Mouse (Mus musculus) CH12.LX (cell line): ENCODE data around the gene Cep104. TPM values are rescaled to one million over a fixed set of nuclear protein-coding genes. Genes with fewer than 3 reads are reported as not detected.

Source experiments
- DNase-seq: peaks from one replicate; pipeline ENCODE4 v3.0.0-alpha.2; 2013; ENCODE audit errors: extremely low read depth
- H3K27ac ChIP-seq: 2 replicates; pipeline ENCODE4 v1.5.1; 2012; ENCODE audit warnings: low read depth, mild to moderate bottlenecking, control low read depth, moderate library complexity; ENCODE audit not compliant: insufficient read depth
- H3K27me3 ChIP-seq: replicated peaks from 2 replicates; pipeline ENCODE3; 2012; ENCODE audit warnings: inconsistent platforms
- H3K36me3 ChIP-seq, 2 experiments: replicated peaks in 1 of 2; 2 replicates each; pipeline versions ENCODE3 to v1.6.1; 2012; ENCODE audit warnings: inconsistent platforms in 1 of 2, low read length in 1 of 2, mild to moderate bottlenecking in 1 of 2, mixed read lengths in 1 of 2, moderate library complexity in 1 of 2; ENCODE audit not compliant: control insufficient read depth in 1 of 2, insufficient read depth in 1 of 2
- H3K4me1 ChIP-seq, 2 experiments: 2 replicates each; pipeline ENCODE4 v1.6.1; 2012; ENCODE audit warnings: inconsistent platforms in 1 of 2, moderate library complexity in 1 of 2; ENCODE audit not compliant: insufficient read depth in 2 of 2, control insufficient read depth in 1 of 2
- H3K4me2 ChIP-seq: 2 replicates; pipeline ENCODE4 v1.6.1; 2012; ENCODE audit warnings: low read depth, mild to moderate bottlenecking, control low read depth; ENCODE audit not compliant: poor library complexity, insufficient read depth, severe bottlenecking
- H3K4me3 ChIP-seq, 3 experiments: fragments of 150-350 bp in 1 of 3; sonication (generic) in 1 of 3; replicated peaks in 1 of 3; 2 replicates each; pipeline versions ENCODE3 to v1.5.1; 2011 to 2012; ENCODE audit warnings: low read depth in 2 of 3, low read length in 2 of 3, mild to moderate bottlenecking in 2 of 3, moderate library complexity in 2 of 3, control low read depth in 1 of 3, improper control_type of control experiment in 1 of 3, inconsistent platforms in 1 of 3, mixed read lengths in 1 of 3; ENCODE audit not compliant: poor library complexity in 1 of 3
- H3K79me2 ChIP-seq: replicated peaks from 2 replicates; pipeline ENCODE4 v1.6.1; 2012; ENCODE audit warnings: mild to moderate bottlenecking, moderate library complexity; ENCODE audit not compliant: control insufficient read depth, poor library complexity, insufficient read depth, severe bottlenecking; ENCODE audit errors: extremely low read depth
- H3K9ac ChIP-seq: 2 replicates; pipeline ENCODE4 v1.6.1; 2012; ENCODE audit warnings: low read depth, mild to moderate bottlenecking, control low read depth, moderate library complexity; ENCODE audit not compliant: insufficient read depth
- H3K9me3 ChIP-seq: replicated peaks from 2 replicates; pipeline ENCODE3; 2012; ENCODE audit warnings: low read length, inconsistent platforms, mixed read lengths
- BHLHE40 ChIP-seq: IDR thresholded peaks from 2 replicates; pipeline ENCODE4 v1.6.1; 2011; ENCODE audit warnings: mild to moderate bottlenecking, low read depth, low read length, improper control_type of control experiment
- CHD1 ChIP-seq: IDR thresholded peaks from 2 replicates; pipeline ENCODE4 v1.6.1; 2012; ENCODE audit warnings: low read depth, low read length, improper control_type of control experiment, inconsistent platforms
- CHD2 ChIP-seq: IDR thresholded peaks from 2 replicates; pipeline ENCODE4 v1.6.1; 2011; ENCODE audit warnings: low read length, improper control_type of control experiment
- CTCF ChIP-seq, 2 experiments: IDR thresholded peaks in 1 of 2; conservative IDR thresholded peaks in 1 of 2; 2 replicates each; pipeline ENCODE4 v1.5.1; 2011 to 2012; ENCODE audit warnings: low read depth in 2 of 2, low read length in 2 of 2, improper control_type of control experiment in 1 of 2, inconsistent platforms in 1 of 2, mild to moderate bottlenecking in 1 of 2, moderate library complexity in 1 of 2
- EP300 ChIP-seq: IDR thresholded peaks from 2 replicates; pipeline ENCODE4 v1.6.1; 2011; ENCODE audit warnings: low read length, improper control_type of control experiment
- GABPA ChIP-seq: IDR thresholded peaks from 2 replicates; pipeline ENCODE4 v1.6.1; 2012; ENCODE audit warnings: low read depth, low read length, improper control_type of control experiment, inconsistent platforms; ENCODE audit not compliant: insufficient replicate concordance
- HCFC1 ChIP-seq: IDR thresholded peaks from 2 replicates; pipeline ENCODE4 v1.6.1; 2012; ENCODE audit warnings: low read depth, mild to moderate bottlenecking, inconsistent platforms, low read length, improper control_type of control experiment
- IRF4 ChIP-seq: IDR thresholded peaks from 2 replicates; pipeline ENCODE4 v1.6.1; 2014; ENCODE audit warnings: low read depth, mild to moderate bottlenecking, inconsistent platforms, low read length, improper control_type of control experiment
- JUN ChIP-seq: IDR thresholded peaks from 2 replicates; pipeline ENCODE4 v1.6.1; 2011; ENCODE audit warnings: low read depth, mild to moderate bottlenecking, low read length, improper control_type of control experiment, moderate library complexity; ENCODE audit not compliant: insufficient read depth
- JUND ChIP-seq: conservative IDR thresholded peaks from 2 replicates; pipeline ENCODE4 v1.6.1; 2011; ENCODE audit warnings: low read depth, low read length, improper control_type of control experiment
- KAT2A ChIP-seq: IDR thresholded peaks from 2 replicates; pipeline ENCODE4 v1.6.1; 2012; ENCODE audit warnings: low read length, improper control_type of control experiment, inconsistent platforms; ENCODE audit not compliant: insufficient replicate concordance
- MAZ ChIP-seq: IDR thresholded peaks from 2 replicates; pipeline ENCODE4 v1.6.1; 2012; ENCODE audit warnings: low read depth, mild to moderate bottlenecking, inconsistent platforms, low read length, improper control_type of control experiment, moderate library complexity
- MEF2A ChIP-seq: IDR thresholded peaks from 2 replicates; pipeline ENCODE4 v1.6.1; 2014; ENCODE audit warnings: low read depth, mild to moderate bottlenecking, inconsistent platforms, low read length, improper control_type of control experiment, borderline replicate concordance
- MXI1 ChIP-seq: IDR thresholded peaks from 2 replicates; pipeline ENCODE4 v1.6.1; 2011; ENCODE audit warnings: mild to moderate bottlenecking, low read depth, low read length, improper control_type of control experiment
- NELFE ChIP-seq: IDR thresholded peaks from 2 replicates; pipeline ENCODE4 v1.6.1; 2011; ENCODE audit warnings: low read depth, low read length, improper control_type of control experiment
- NRF1 ChIP-seq: IDR thresholded peaks from 2 replicates; pipeline ENCODE4 v1.6.1; 2014; ENCODE audit warnings: low read depth, mild to moderate bottlenecking, inconsistent platforms, low read length, improper control_type of control experiment, moderate library complexity
- POLR2A ChIP-seq: IDR thresholded peaks from 2 replicates; pipeline ENCODE4 v1.6.1; 2011; ENCODE audit warnings: low read depth, mild to moderate bottlenecking, improper control_type of control experiment, low read length
- POLR2AphosphoS2 ChIP-seq: IDR thresholded peaks from 2 replicates; pipeline ENCODE4 v1.6.1; 2011; ENCODE audit warnings: low read depth, low read length, improper control_type of control experiment
- RAD21 ChIP-seq: IDR thresholded peaks from 2 replicates; pipeline ENCODE4 v1.6.1; 2011; ENCODE audit warnings: low read depth, mild to moderate bottlenecking, low read length, improper control_type of control experiment, moderate library complexity
- SIN3A ChIP-seq: IDR thresholded peaks from 2 replicates; pipeline ENCODE4 v1.6.1; 2012; ENCODE audit warnings: low read length, improper control_type of control experiment, inconsistent platforms
- SMC3 ChIP-seq: IDR thresholded peaks from 2 replicates; pipeline ENCODE4 v1.6.1; 2011; ENCODE audit warnings: low read depth, low read length, improper control_type of control experiment
- UBTF ChIP-seq: IDR thresholded peaks from 2 replicates; pipeline ENCODE4 v1.6.1; 2012; ENCODE audit warnings: low read depth, mild to moderate bottlenecking, inconsistent platforms, low read length, improper control_type of control experiment, moderate library complexity
- USF1 ChIP-seq: IDR thresholded peaks from 2 replicates; pipeline ENCODE4 v1.6.1; 2014; ENCODE audit warnings: low read depth, mild to moderate bottlenecking, inconsistent platforms, low read length, improper control_type of control experiment
- USF2 ChIP-seq: conservative IDR thresholded peaks from 2 replicates; pipeline ENCODE4 v1.6.1; 2011; ENCODE audit warnings: low read depth, low read length, improper control_type of control experiment
- ZC3H11A ChIP-seq: IDR thresholded peaks from 2 replicates; pipeline ENCODE4 v1.6.1; 2012; ENCODE audit warnings: low read depth, mild to moderate bottlenecking, inconsistent platforms, low read length, improper control_type of control experiment
- ZKSCAN1 ChIP-seq: IDR thresholded peaks from 2 replicates; pipeline ENCODE4 v1.6.1; 2012; ENCODE audit warnings: low read depth, inconsistent platforms, low read length, improper control_type of control experiment, borderline replicate concordance
- ZMIZ1 ChIP-seq: IDR thresholded peaks from 2 replicates; pipeline ENCODE4 v1.6.1; 2012; ENCODE audit warnings: low read depth, mild to moderate bottlenecking, inconsistent platforms, low read length, improper control_type of control experiment
- dilution Hi-C: fragments of 300-500 bp; cut with MboI; formaldehyde crosslinking; loops from 2 replicates; pipeline ENCODE4 v1.14.3; 2020; ENCODE audit warnings: low sequenced_read_pairs; ENCODE audit not compliant: extremely low pct_unique_long_range_greater_than_20kb, extremely low pct_ligation_motif_present
- in situ Hi-C: fragments of 300-500 bp; cut with MboI; formaldehyde crosslinking; loops from 3 replicates; pipeline ENCODE4 v1.14.3; 2019; ENCODE audit warnings: low sequenced_read_pairs, low pct_ligation_motif_present, low pct_unique_long_range_greater_than_20kb, mixed read lengths
- polyA plus RNA-seq: library from polyadenylated mRNA; unstranded; fragments of >175 nt; gene quantifications from 2 replicates; pipeline ENCODE4 v1.2.1, GENCODE M21; 2012; ENCODE audit warnings: low read depth; ENCODE audit not compliant: insufficient read length
- total RNA-seq, 2 experiments: library from RNA; depleted of rRNA; stranded (reverse); fragments of 300-350 nt in 1 of 2; fragments of >200 nt in 1 of 2; gene quantifications; 2 replicates each; pipeline ENCODE4 v1.2.3; 2012 to 2014

Gene Cep104
- total and polyA plus RNA-seq, 3 experiments: 4.6 to 10.9 (median 7.0) TPM

DNA sequence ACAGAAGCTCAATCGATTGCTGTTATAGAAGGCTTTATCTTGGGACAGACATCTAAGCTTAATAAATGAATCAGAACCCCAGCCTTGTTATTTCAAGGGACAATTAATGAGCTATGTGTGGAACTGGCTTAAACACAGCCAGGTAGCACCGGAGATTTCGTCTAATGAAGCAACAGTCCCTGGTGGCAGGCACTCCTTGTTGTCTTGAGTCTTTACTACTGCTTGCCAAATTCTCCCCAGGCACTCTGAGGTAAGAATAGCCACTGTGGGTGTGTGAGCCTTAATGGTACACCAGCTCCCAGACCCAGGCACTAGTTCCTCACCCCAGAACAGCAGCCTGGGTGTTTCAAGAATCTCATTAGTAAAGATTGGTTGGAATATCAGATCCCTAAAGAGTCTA, 76.4 kb downstream of the Cep104 start:
- dilution Hi-C loops: no loop called here
- Histone ChIP-seq H3K9ac (no peak overlapping the region), H3K36me3 (peaks cover 4 to 9% of the 10 kb centered on the region in 2 experiments), H3K4me1 (no peaks in the 10 kb centered on the region; a peak in 1 of 4 replicates), H3K27ac (no peak overlapping the region), H3K4me2 (no peak overlapping the region), H3K4me3 (no peak overlapping the region), H3K9me3 (no peaks in the 10 kb centered on the region), H3K27me3 (peaks cover 17% of the 10 kb centered on the region), H3K79me2 (no peaks in the 10 kb centered on the region)
- TF ChIP-seq UBTF (no peak), CTCF (conservative IDR thresholded peaks at IDR 0.05 in 1 of 2, IDR thresholded peaks at IDR 0.05 in 1 of 2; ENCODE audit: low read depth in 2 of 2, low read length in 2 of 2) (no peak), EP300 (no peak), JUND (no peak), KAT2A (no peak), POLR2A (no peak), MXI1 (no peak), MAZ (no peak), CHD2 (no peak), SIN3A (no peak), MEF2A (no peak), RAD21 (no peak), IRF4 (no peak), USF2 (no peak), GABPA (no peak), JUN (no peak), ZC3H11A (no peak), CHD1 (no peak), NELFE (no peak)
- DNase-seq: no peak
- in situ Hi-C loops: no loop called here

DNA sequence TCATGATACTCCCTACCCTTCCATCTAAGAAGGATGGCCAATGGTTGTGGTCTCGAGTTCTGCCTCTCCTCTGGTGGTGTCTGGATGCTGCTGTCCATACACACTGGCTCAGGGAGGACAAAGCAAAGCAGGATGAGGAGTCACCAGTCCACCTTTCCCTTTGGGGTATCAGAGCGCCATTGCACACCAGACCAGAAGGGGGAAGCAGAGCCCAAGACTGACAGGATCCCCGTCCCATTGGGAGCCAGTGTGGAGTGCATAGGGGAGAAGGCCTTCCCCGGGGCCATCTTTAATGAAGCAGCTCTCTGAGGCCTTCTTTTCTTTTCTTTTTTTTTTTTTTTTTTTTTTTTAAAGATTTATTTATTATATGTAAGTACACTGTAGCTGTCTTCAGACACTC, 78.1 kb downstream of the Cep104 start:
- Histone ChIP-seq H3K79me2 (no peaks in the 10 kb centered on the region), H3K9ac (no peak overlapping the region), H3K9me3 (no peaks in the 10 kb centered on the region), H3K4me2 (no peak overlapping the region), H3K27ac (no peak overlapping the region), H3K4me1 (no peaks in the 10 kb centered on the region; a peak in 1 of 4 replicates), H3K4me3 (no peak overlapping the region), H3K36me3 (peaks cover 21 to 26% of the 10 kb centered on the region in 2 experiments), H3K27me3 (peaks cover 3% of the 10 kb centered on the region)
- dilution Hi-C loops (no loop called here), in situ Hi-C loops (no loop called here)
- peak; percentile 39 for DNase-seq
- TF ChIP-seq BHLHE40 (no peak), SIN3A (no peak), CTCF (conservative IDR thresholded peaks at IDR 0.05 in 1 of 2, IDR thresholded peaks at IDR 0.05 in 1 of 2; ENCODE audit: low read depth in 2 of 2, low read length in 2 of 2) (peak in 1 of 2 experiments; percentile 71; a peak in 2 of 4 replicates), SMC3 (peak; percentile 55), USF1 (no peak), MAZ (no peak), ZKSCAN1 (no peak), ZMIZ1 (no peak), RAD21 (peak; percentile 63), JUND (no peak), EP300 (no peak), POLR2AphosphoS2 (no peak), NRF1 (no peak), HCFC1 (no peak), POLR2A (no peak)
